Mouse (Mus musculus) thymus, postnatal 25 days (tissue): ENCODE results near the gene Gm10295.

Experiments
- DNase-seq: peaks from one replicate; pipeline ENCODE4 v3.0.0; 2022

The Gm10295 gene

GRCm38 (mm10) chr7:71348922-71349321, 2.4 kb downstream of the Gm10295 start:
- DNase-seq, result no peak

- no peak for DNase-seq
Measured at GRCm38 (mm10) chr7:71324919-71325583, 26.2 kb downstream of the Gm10295 start.

GRCm38 (mm10) chr7:71313148-71313765, 38.0 kb downstream of the Gm10295 start:
- DNase-seq, result no peak

- DNase-seq, result no peak
Measured at GRCm38 (mm10) chr7:71312375-71312774, 38.9 kb downstream of the Gm10295 start.

- no peak for DNase-seq
Measured at GRCm38 (mm10) chr7:71311411-71311810, 39.9 kb downstream of the Gm10295 start.

- DNase-seq, result no peak
Measured at GRCm38 (mm10) chr7:71308051-71308450, 43.2 kb downstream of the Gm10295 start.

GRCm38 (mm10) chr7:71302714-71303113, 48.6 kb downstream of the Gm10295 start:
- DNase-seq, result no peak
